Mouse (Mus musculus) heart, embryonic 15.5 days (tissue): Measurements from ENCODE around the gene Ralgps1. TPM values are rescaled to one million over a fixed set of nuclear protein-coding genes. Genes with fewer than 3 reads are reported as not detected.
A peak's percentile ranks its signal among the peaks of the same experiment; 100 is the strongest.
"Not testable (repeated sequence)": the region's sequence is repeated elsewhere in the genome, so short reads cannot be mapped to it uniquely, and the experiment has no call there.

ENCODE experiments used
- ATAC-seq: fragments of 200-750 bp; cut with Nextera tagmentation; replicated peaks from 2 replicates; pipeline ENCODE4 v1.8.0; 2017; ENCODE audit warnings: low read depth, moderate TSS enrichment; ENCODE audit not compliant: insufficient number of reproducible peaks, insufficient read depth, low FRiP score
- H3K27ac ChIP-seq: fragments of 300-500 bp; sonication (generic); 2 replicates; pipeline ENCODE4 v1.5.1; 2015; ENCODE audit warnings: mild to moderate bottlenecking, inconsistent platforms
- H3K27me3 ChIP-seq: fragments of 300-500 bp; sonication (generic); 2 replicates; pipeline ENCODE4 v1.6.1; 2015; ENCODE audit warnings: inconsistent platforms
- H3K36me3 ChIP-seq: fragments of 300-500 bp; sonication (generic); 2 replicates; pipeline ENCODE4 v1.6.1; 2015; ENCODE audit warnings: mild to moderate bottlenecking, inconsistent platforms
- H3K4me1 ChIP-seq: fragments of 300-500 bp; sonication (generic); replicated peaks from 2 replicates; pipeline ENCODE4 v1.6.1; 2015; ENCODE audit warnings: inconsistent platforms
- H3K4me2 ChIP-seq: fragments of 300-500 bp; sonication (generic); 2 replicates; pipeline ENCODE4 v1.6.1; 2015; ENCODE audit warnings: inconsistent platforms, mild to moderate bottlenecking, moderate library complexity
- H3K4me3 ChIP-seq: fragments of 300-500 bp; sonication (generic); 2 replicates; pipeline ENCODE4 v1.5.1; 2015; ENCODE audit warnings: mild to moderate bottlenecking, inconsistent platforms
- H3K9ac ChIP-seq: fragments of 300-500 bp; sonication (generic); 2 replicates; pipeline ENCODE4 v1.6.1; 2015; ENCODE audit warnings: mild to moderate bottlenecking, inconsistent platforms
- H3K9me3 ChIP-seq: fragments of 300-500 bp; sonication (generic); replicated peaks from 2 replicates; pipeline ENCODE4 v1.6.1; 2016; ENCODE audit warnings: inconsistent platforms
- WGBS: fragments of 180-500 bp; shearing (Covaris S2); methylation state at CpG from one replicate; pipeline ENCODE4 v1.1.7; 2015; ENCODE audit warnings: mixed read lengths; 5-methylcytosine and 5-hydroxymethylcytosine counted together
- polyA plus RNA-seq: library from polyadenylated mRNA; unstranded; fragments of >200 nt; fragmentation: Nextera tagmentation; extraction: Ambion mirVana; gene quantifications from 2 replicates; pipeline ENCODE4 v1.2.1, GENCODE M21; 2015

Gene Ralgps1
- polyA plus RNA-seq, 1 experiment from 2014 or later: 3.7 TPM

- Histone ChIP-seq H3K9ac (peak overlapping the region; percentile 64), H3K4me3 (peak overlapping the region; percentile 88), H3K4me2 (peak overlapping the region; percentile 97), H3K27me3 (peaks cover 14% of the 10 kb centered on the region; the same call in 1 of the 2 replicates), H3K36me3 (no peaks in the 10 kb centered on the region), H3K4me1 (peaks cover 21% of the 10 kb centered on the region), H3K27ac (no peak overlapping the region; the same call in 1 of the 2 replicates), H3K9me3 (no peaks in the 10 kb centered on the region)
- ATAC-seq: no peak
- WGBS: 5% methylated on average over 10 of the region's 10 CpGs
Measured at GRCm38 (mm10) chr2:33129696-33130095, 241.6 kb downstream of the Ralgps1 start.

GRCm38 (mm10) chr2:33129005-33129404 is 242.3 kb downstream of the Ralgps1 start:
- no peak overlapping the region for H3K9ac ChIP-seq
- no peak for ATAC-seq
- peaks cover 21% of the 10 kb centered on the region for H3K4me1 ChIP-seq
- H3K36me3 ChIP-seq: no peaks in the 10 kb centered on the region
- no peaks in the 10 kb centered on the region for H3K9me3 ChIP-seq
- 74% methylated on average over 2 of the region's 2 CpGs for WGBS
- peak overlapping the region; percentile 88; the same call in 1 of the 2 replicates for H3K4me3 ChIP-seq
- H3K27ac ChIP-seq: no peak overlapping the region
- H3K4me2 ChIP-seq: peak overlapping the region; percentile 97
- peaks cover 13% of the 10 kb centered on the region; the same call in 1 of the 2 replicates for H3K27me3 ChIP-seq

- Histone ChIP-seq H3K27ac (no peak overlapping the region), H3K4me2 (no peak overlapping the region), H3K4me1 (peaks cover 21% of the 10 kb centered on the region), H3K4me3 (no peak overlapping the region), H3K9ac (no peak overlapping the region), H3K27me3 (peaks cover 2% of the 10 kb centered on the region; the same call in 1 of the 2 replicates), H3K9me3 (no peaks in the 10 kb centered on the region), H3K36me3 (no peaks in the 10 kb centered on the region)
- no peak for ATAC-seq
- WGBS: 37% methylated on average over 2 of the region's 2 CpGs
Measured at GRCm38 (mm10) chr2:33127271-33127670, 244.0 kb downstream of the Ralgps1 start.

- H3K9ac ChIP-seq: no peak overlapping the region
- H3K27ac ChIP-seq: no peak overlapping the region
- 63% methylated on average over 6 of the region's 6 CpGs for WGBS
- peaks cover 10% of the 10 kb centered on the region for H3K4me1 ChIP-seq
- ATAC-seq: no peak
- H3K9me3 ChIP-seq: no peaks in the 10 kb centered on the region
- H3K27me3 ChIP-seq: no peaks in the 10 kb centered on the region
- H3K4me2 ChIP-seq: no peak overlapping the region
- no peak overlapping the region for H3K4me3 ChIP-seq
- no peaks in the 10 kb centered on the region for H3K36me3 ChIP-seq
Measured at GRCm38 (mm10) chr2:33122856-33123255, 248.4 kb downstream of the Ralgps1 start.

- H3K9me3 ChIP-seq: no peaks in the 10 kb centered on the region
- no peak overlapping the region for H3K27ac ChIP-seq
- WGBS: 77% methylated on average over 8 of the region's 8 CpGs
- H3K4me3 ChIP-seq: no peak overlapping the region
- H3K36me3 ChIP-seq: no peaks in the 10 kb centered on the region
- H3K27me3 ChIP-seq: no peaks in the 10 kb centered on the region
- no peak overlapping the region for H3K9ac ChIP-seq
- no peaks in the 10 kb centered on the region for H3K4me1 ChIP-seq
- no peak for ATAC-seq
- no peak overlapping the region for H3K4me2 ChIP-seq
Measured at GRCm38 (mm10) chr2:33100536-33100935, 270.8 kb downstream of the Ralgps1 start.

GRCm38 (mm10) chr2:33097326-33097725 is 274.0 kb downstream of the Ralgps1 start:
- not testable (repeated sequence) for H3K4me3 ChIP-seq, H3K36me3 ChIP-seq, H3K9me3 ChIP-seq, H3K27ac ChIP-seq, H3K27me3 ChIP-seq, H3K9ac ChIP-seq, H3K4me2 ChIP-seq, ATAC-seq, H3K4me1 ChIP-seq
- WGBS: 82% methylated on average over 12 of the region's 12 CpGs

GRCm38 (mm10) chr2:33095221-33095671 is 276.0 kb downstream of the Ralgps1 start:
- Histone ChIP-seq H3K4me1 (peaks cover 11% of the 10 kb centered on the region), H3K9me3 (no peaks in the 10 kb centered on the region), H3K36me3 (no peaks in the 10 kb centered on the region), H3K27ac (no peak overlapping the region), H3K4me3 (no peak overlapping the region), H3K27me3 (no peaks in the 10 kb centered on the region), H3K9ac (no peak overlapping the region), H3K4me2 (no peak overlapping the region)
- 63% methylated on average over 10 of the region's 10 CpGs for WGBS
- ATAC-seq: no peak

- H3K27me3 ChIP-seq: no peaks in the 10 kb centered on the region; the same call in 1 of the 2 replicates
- no peak overlapping the region for H3K27ac ChIP-seq
- H3K36me3 ChIP-seq: no peaks in the 10 kb centered on the region
- ATAC-seq: no peak
- H3K4me1 ChIP-seq: peaks cover 11% of the 10 kb centered on the region
- H3K4me3 ChIP-seq: no peak overlapping the region
- no peak overlapping the region for H3K9ac ChIP-seq
- H3K4me2 ChIP-seq: no peak overlapping the region
- no peaks in the 10 kb centered on the region for H3K9me3 ChIP-seq
- 75% methylated on average over 8 of the region's 8 CpGs for WGBS
Measured at GRCm38 (mm10) chr2:33090620-33091520, 280.4 kb downstream of the Ralgps1 start.

- H3K9me3 ChIP-seq, H3K4me2 ChIP-seq, H3K27ac ChIP-seq, H3K4me3 ChIP-seq, ATAC-seq, H3K27me3 ChIP-seq, H3K9ac ChIP-seq, H3K36me3 ChIP-seq: not testable (repeated sequence)
- peaks cover 11% of the 10 kb centered on the region for H3K4me1 ChIP-seq
- WGBS: 40% methylated on average over 1 of the region's 1 CpGs
Measured at GRCm38 (mm10) chr2:33090033-33090400, 281.3 kb downstream of the Ralgps1 start.

GRCm38 (mm10) chr2:33089356-33090032 is 281.8 kb downstream of the Ralgps1 start:
- Histone ChIP-seq H3K4me2 (no peak overlapping the region), H3K27me3 (no peaks in the 10 kb centered on the region; the same call in 1 of the 2 replicates), H3K9me3 (no peaks in the 10 kb centered on the region), H3K9ac (no peak overlapping the region), H3K4me1 (peaks cover 11% of the 10 kb centered on the region), H3K27ac (no peak overlapping the region), H3K36me3 (no peaks in the 10 kb centered on the region), H3K4me3 (no peak overlapping the region)
- WGBS: 79% methylated on average over 5 of the region's 5 CpGs
- no peak for ATAC-seq

GRCm38 (mm10) chr2:33086671-33087363 is 284.5 kb downstream of the Ralgps1 start:
- 73% methylated on average over 7 of the region's 7 CpGs for WGBS
- peaks cover 11% of the 10 kb centered on the region for H3K4me1 ChIP-seq

More at GRCm38 (mm10) chr2:33086671-33087363, 284.5 kb downstream of the Ralgps1 start:
- Histone ChIP-seq H3K9ac (no peak overlapping the region), H3K4me3 (no peak overlapping the region), H3K36me3 (no peaks in the 10 kb centered on the region), H3K4me2 (no peak overlapping the region), H3K27ac (no peak overlapping the region), H3K27me3 (no peaks in the 10 kb centered on the region; the same call in 1 of the 2 replicates), H3K9me3 (no peaks in the 10 kb centered on the region)
- ATAC-seq: no peak
